Mouse (Mus musculus): ENCODE data around the gene Ercc6. TPM values are rescaled to one million over a fixed set of nuclear protein-coding genes. Genes with fewer than 3 reads are reported as not detected.

Gene Ercc6
- polyA plus RNA-seq (2012; ENCODE audit: insufficient read depth, insufficient read length, low replicate concordance, missing spikeins): not detected in 2 replicates

GRCm38 (mm10) chr14:32513336-32514032 lies at the start of gene Ercc6:
Gene Ercc6, plus strand, starts transcription at chr14:32513521.
- Histone ChIP-seq H3K4me1 (ENCODE audit: control insufficient read depth, insufficient read depth, low read length) (peaks cover 10% of the 10 kb centered on the region), H3K4me3 (ENCODE audit: insufficient read depth, low read depth, low read length) (peak within 1 kb of the TSS; percentile 96), H3K27ac (ENCODE audit: insufficient read depth, low read depth, low read length) (peak within 1 kb of the TSS; percentile 73)
- WGBS: under 1% methylated on average over 62 of the region's 62 CpGs
- no peak for TF ChIP-seq CTCF (IDR thresholded peaks at IDR 0.05; ENCODE audit: insufficient read depth, low read depth, low read length)
- TF ChIP-seq POLR2A (IDR thresholded peaks at IDR 0.05; ENCODE audit: insufficient read depth, low read depth, low read length): peak; percentile 97

DNA sequence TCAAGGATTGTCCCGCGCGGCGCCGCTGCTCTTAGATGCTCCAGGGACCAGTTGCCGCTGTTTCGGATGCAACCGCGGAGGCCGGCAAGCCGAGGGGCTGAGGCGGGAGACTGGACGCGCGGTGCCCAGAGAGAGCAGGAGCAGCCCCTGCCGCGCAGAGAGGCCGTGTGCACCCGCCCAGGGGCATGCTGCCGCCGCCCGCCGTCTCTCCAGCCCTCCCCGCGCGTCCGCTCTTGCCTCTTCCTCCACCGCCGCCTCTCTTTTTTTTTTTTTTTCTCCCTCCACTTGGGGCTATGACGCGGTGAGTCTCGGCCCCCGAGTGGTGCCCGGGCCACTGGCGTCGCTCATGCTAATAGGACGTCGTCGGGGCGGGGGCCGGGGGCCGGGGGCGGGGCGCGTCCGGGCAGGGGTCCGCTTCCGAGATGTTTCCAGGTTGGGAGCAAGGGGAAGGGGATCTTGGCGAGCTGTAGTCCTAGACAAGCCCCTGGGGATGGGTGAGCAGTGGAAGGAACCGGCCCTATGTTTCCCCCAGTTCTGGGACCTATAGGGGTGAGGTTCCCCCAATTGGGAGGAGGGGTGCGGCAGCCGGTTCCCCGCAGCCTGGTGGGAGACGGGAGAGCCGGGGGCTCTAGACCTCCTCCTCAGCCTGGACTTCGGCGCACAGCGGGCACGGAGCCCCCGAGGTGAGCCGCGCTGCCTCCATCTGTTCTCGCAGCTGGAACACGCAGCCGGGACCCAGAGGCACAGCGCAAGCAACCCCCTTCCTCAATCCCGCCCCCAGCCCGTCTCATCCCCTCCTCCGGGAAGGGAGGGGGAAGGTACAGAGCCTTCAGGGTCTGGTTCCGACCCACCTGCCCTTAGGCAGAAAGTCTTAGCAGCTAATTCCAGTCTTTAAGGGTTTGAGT lies 48.5 kb upstream of the Ercc6 start, which contains the start of gene Slc18a3:
Gene Slc18a3, minus strand, starts transcription at position 250 of the 905 bp plus-strand sequence.
- TF ChIP-seq CTCF (IDR thresholded peaks at IDR 0.05; ENCODE audit: insufficient read depth, low read depth, low read length) (no peak), POLR2A (IDR thresholded peaks at IDR 0.05; ENCODE audit: insufficient read depth, low read depth, low read length) (no peak)
- no peak within 1 kb of the TSS for H3K27ac ChIP-seq (ENCODE audit: insufficient read depth, low read depth, low read length)
- H3K4me3 ChIP-seq (ENCODE audit: insufficient read depth, low read depth, low read length): peak within 1 kb of the TSS; percentile 36
- under 1% methylated on average over 60 of the region's 70 CpGs for WGBS
- H3K4me1 ChIP-seq (ENCODE audit: control insufficient read depth, insufficient read depth, low read length): peaks cover 24% of the 10 kb centered on the region

DNA sequence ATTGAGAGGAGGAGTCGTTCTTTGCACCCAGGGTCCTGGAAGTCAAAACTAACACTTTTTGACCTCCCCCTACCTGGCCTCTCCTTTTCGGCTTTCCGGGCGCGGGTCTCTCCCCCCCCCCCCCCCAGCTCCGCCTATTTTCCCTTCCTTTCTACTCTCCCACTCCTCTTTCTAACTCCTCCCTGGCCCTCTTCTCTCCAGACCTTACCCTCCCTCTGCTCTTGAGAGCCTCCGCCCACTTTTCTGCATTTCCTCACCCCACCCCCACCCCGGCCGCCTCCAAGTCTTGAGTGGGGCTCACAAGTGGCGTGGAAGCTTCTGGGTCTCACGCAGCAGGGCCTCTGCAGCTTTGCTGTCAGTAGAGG lies 47.8 kb upstream of the Ercc6 start:
- Histone ChIP-seq H3K4me1 (ENCODE audit: control insufficient read depth, insufficient read depth, low read length) (peaks cover 24% of the 10 kb centered on the region), H3K27ac (ENCODE audit: insufficient read depth, low read depth, low read length) (no peak overlapping the region), H3K4me3 (ENCODE audit: insufficient read depth, low read depth, low read length) (no peak overlapping the region)
- 13% methylated on average over 10 of the region's 11 CpGs for WGBS
- TF ChIP-seq POLR2A (IDR thresholded peaks at IDR 0.05; ENCODE audit: insufficient read depth, low read depth, low read length) (no peak), CTCF (IDR thresholded peaks at IDR 0.05; ENCODE audit: insufficient read depth, low read depth, low read length) (no peak)

- 57% methylated on average over 13 of the region's 13 CpGs for WGBS
- no peak within 1 kb of the TSS for H3K27ac ChIP-seq (ENCODE audit: insufficient read depth, low read depth, low read length)
- H3K4me1 ChIP-seq (ENCODE audit: control insufficient read depth, insufficient read depth, low read length): peaks cover 24% of the 10 kb centered on the region
- TF ChIP-seq CTCF (IDR thresholded peaks at IDR 0.05; ENCODE audit: insufficient read depth, low read depth, low read length) (no peak), POLR2A (IDR thresholded peaks at IDR 0.05; ENCODE audit: insufficient read depth, low read depth, low read length) (no peak)
- H3K4me3 ChIP-seq (ENCODE audit: insufficient read depth, low read depth, low read length): no peak within 1 kb of the TSS
These were observed 47.4 kb upstream of the Ercc6 start, which contains the start of gene Chat for GRCm38 (mm10) chr14:32465889-32466288. Gene Chat, minus strand, starts transcription at chr14:32465989.

DNA sequence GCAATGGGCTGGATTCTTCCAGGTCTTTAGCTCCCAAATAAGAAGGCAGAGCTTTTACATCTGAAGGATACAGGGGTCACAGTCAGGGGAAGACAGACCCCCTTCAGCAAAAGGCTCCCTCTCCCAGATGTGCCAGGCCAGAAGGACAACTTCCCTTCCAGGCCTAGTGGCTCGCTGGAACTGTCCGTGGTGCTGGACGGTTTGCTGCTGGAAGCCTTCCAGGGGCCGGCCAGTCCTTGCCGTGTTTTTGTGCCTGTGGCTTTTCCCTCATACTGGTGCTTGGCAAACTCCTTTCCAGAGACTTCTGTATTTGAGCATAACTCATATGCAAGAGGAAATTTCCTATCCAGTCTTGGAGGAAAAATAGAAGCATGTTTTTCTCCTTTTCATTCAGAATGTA lies 45.7 kb upstream of the Ercc6 start:
- H3K4me3 ChIP-seq (ENCODE audit: insufficient read depth, low read depth, low read length): no peak overlapping the region
- H3K27ac ChIP-seq (ENCODE audit: insufficient read depth, low read depth, low read length): no peak overlapping the region
- H3K4me1 ChIP-seq (ENCODE audit: control insufficient read depth, insufficient read depth, low read length): peaks cover 24% of the 10 kb centered on the region
- 66% methylated on average over 5 of the region's 5 CpGs for WGBS
- no peak for TF ChIP-seq POLR2A (IDR thresholded peaks at IDR 0.05; ENCODE audit: insufficient read depth, low read depth, low read length)
- no peak for TF ChIP-seq CTCF (IDR thresholded peaks at IDR 0.05; ENCODE audit: insufficient read depth, low read depth, low read length)

- H3K4me1 ChIP-seq (ENCODE audit: control insufficient read depth, insufficient read depth, low read length): peaks cover 6% of the 10 kb centered on the region
- no peak for TF ChIP-seq CTCF (IDR thresholded peaks at IDR 0.05; ENCODE audit: insufficient read depth, low read depth, low read length)
- TF ChIP-seq POLR2A (IDR thresholded peaks at IDR 0.05; ENCODE audit: insufficient read depth, low read depth, low read length): no peak
- WGBS: 4% methylated on average over 4 of the region's 4 CpGs
- no peak overlapping the region for H3K4me3 ChIP-seq (ENCODE audit: insufficient read depth, low read depth, low read length)
- no peak overlapping the region for H3K27ac ChIP-seq (ENCODE audit: insufficient read depth, low read depth, low read length)
These were observed 40.3 kb upstream of the Ercc6 start for GRCm38 (mm10) chr14:32472996-32473395.

GRCm38 (mm10) chr14:32476559-32476958 lies 36.8 kb upstream of the Ercc6 start:
- H3K4me3 ChIP-seq (ENCODE audit: insufficient read depth, low read depth, low read length): no peak overlapping the region
- no peak for TF ChIP-seq POLR2A (IDR thresholded peaks at IDR 0.05; ENCODE audit: insufficient read depth, low read depth, low read length)
- TF ChIP-seq CTCF (IDR thresholded peaks at IDR 0.05; ENCODE audit: insufficient read depth, low read depth, low read length): no peak
- H3K27ac ChIP-seq (ENCODE audit: insufficient read depth, low read depth, low read length): no peak overlapping the region
- H3K4me1 ChIP-seq (ENCODE audit: control insufficient read depth, insufficient read depth, low read length): no peaks in the 10 kb centered on the region
- WGBS: 83% methylated on average over 6 of the region's 6 CpGs

DNA sequence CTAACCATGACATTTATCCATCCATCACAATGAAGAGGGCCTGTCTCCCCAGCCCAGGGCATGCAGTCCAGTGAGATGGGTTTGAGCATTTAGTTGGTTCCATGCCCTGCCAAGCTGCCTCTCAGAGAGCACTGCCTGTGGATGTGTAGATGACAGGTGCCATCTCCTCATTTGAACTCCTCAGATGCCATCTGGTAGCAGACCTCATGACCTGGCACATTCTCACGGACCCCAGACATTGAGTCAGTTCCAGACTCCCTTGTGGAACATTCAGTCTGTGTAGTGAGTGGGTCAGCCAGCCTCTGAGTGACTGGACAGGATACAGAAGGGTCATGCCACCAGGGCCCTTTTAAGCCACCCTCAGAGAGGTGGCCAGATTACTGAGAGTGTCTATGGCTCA lies 35.7 kb upstream of the Ercc6 start:
- TF ChIP-seq POLR2A (IDR thresholded peaks at IDR 0.05; ENCODE audit: insufficient read depth, low read depth, low read length): no peak
- TF ChIP-seq CTCF (IDR thresholded peaks at IDR 0.05; ENCODE audit: insufficient read depth, low read depth, low read length): no peak
- H3K4me3 ChIP-seq (ENCODE audit: insufficient read depth, low read depth, low read length): no peak overlapping the region
- H3K27ac ChIP-seq (ENCODE audit: insufficient read depth, low read depth, low read length): no peak overlapping the region
- WGBS: 71% methylated on average over 1 of the region's 1 CpGs
- H3K4me1 ChIP-seq (ENCODE audit: control insufficient read depth, insufficient read depth, low read length): no peaks in the 10 kb centered on the region

DNA sequence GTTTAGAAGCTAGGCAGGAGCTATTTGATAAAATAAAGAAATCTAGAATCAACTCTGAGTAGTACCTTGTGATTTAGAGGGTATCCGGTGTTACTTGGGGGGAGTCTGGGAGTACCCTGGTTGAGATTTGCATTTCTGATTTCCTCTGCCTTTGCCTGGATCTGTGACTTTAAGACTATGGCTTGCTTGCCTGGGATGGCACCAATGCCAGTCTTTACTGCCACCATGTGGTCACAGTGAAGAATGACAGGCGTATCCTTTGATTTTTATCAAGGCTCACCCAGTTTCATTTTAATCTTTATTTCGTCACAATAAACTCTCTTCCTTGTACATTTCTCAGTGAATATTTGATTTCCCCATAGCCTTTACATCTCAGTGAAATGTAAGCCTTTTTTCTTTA lies 31.3 kb upstream of the Ercc6 start:
- WGBS: 6% methylated on average over 3 of the region's 3 CpGs
- Histone ChIP-seq H3K27ac (ENCODE audit: insufficient read depth, low read depth, low read length) (no peak overlapping the region), H3K4me1 (ENCODE audit: control insufficient read depth, insufficient read depth, low read length) (no peaks in the 10 kb centered on the region), H3K4me3 (ENCODE audit: insufficient read depth, low read depth, low read length) (no peak overlapping the region)
- no peak for TF ChIP-seq POLR2A (IDR thresholded peaks at IDR 0.05; ENCODE audit: insufficient read depth, low read depth, low read length)
- no peak for TF ChIP-seq CTCF (IDR thresholded peaks at IDR 0.05; ENCODE audit: insufficient read depth, low read depth, low read length)

Data from olfactory bulb, adult 2 months (tissue).